Mouse (Mus musculus) MEL-GATA-1-ER (cell line): ENCODE data around the gene Zfp697.
"Not testable (repeated sequence)": the region's sequence is repeated elsewhere in the genome, so short reads cannot be mapped to it uniquely, and the experiment has no call there.

Experiments used
- DNase-seq: peaks from one replicate; pipeline ENCODE4 v3.0.0-alpha.2; 2012; ENCODE audit warnings: low read depth; ENCODE audit errors: extremely low read depth

The Zfp697 gene

GRCm38 (mm10) chr3:98368776-98369175 lies 13.5 kb upstream of the Zfp697 start:
- no peak for DNase-seq

- no peak for DNase-seq
Measured at GRCm38 (mm10) chr3:98374062-98374719, 8.1 kb upstream of the Zfp697 start.

- DNase-seq, result no peak
Measured at GRCm38 (mm10) chr3:98374980-98375379, 7.3 kb upstream of the Zfp697 start.

GRCm38 (mm10) chr3:98378267-98378666 lies 4.0 kb upstream of the Zfp697 start:
- no peak for DNase-seq

GRCm38 (mm10) chr3:98379236-98379635 lies 3.0 kb upstream of the Zfp697 start:
- DNase-seq, result no peak

- no peak for DNase-seq
Measured at GRCm38 (mm10) chr3:98381677-98382245, 500 bp upstream of the Zfp697 start.

- no peak for DNase-seq
Measured at GRCm38 (mm10) chr3:98383024-98383790, 946 bp downstream of the Zfp697 start.

- no peak for DNase-seq
Measured at GRCm38 (mm10) chr3:98387086-98387485, 4.8 kb downstream of the Zfp697 start.

- DNase-seq, result no peak
Measured at GRCm38 (mm10) chr3:98387756-98388155, 5.5 kb downstream of the Zfp697 start.

GRCm38 (mm10) chr3:98389305-98389704 lies 7.0 kb downstream of the Zfp697 start:
- no peak for DNase-seq

GRCm38 (mm10) chr3:98404268-98404895 lies 22.1 kb downstream of the Zfp697 start:
- not testable (repeated sequence) for DNase-seq

GRCm38 (mm10) chr3:98405877-98406276 lies 23.6 kb downstream of the Zfp697 start:
- not testable (repeated sequence) for DNase-seq

- not testable (repeated sequence) for DNase-seq
Measured at GRCm38 (mm10) chr3:98406569-98407144, 24.4 kb downstream of the Zfp697 start.

- DNase-seq, result not testable (repeated sequence)
Measured at GRCm38 (mm10) chr3:98407261-98407780, 25.1 kb downstream of the Zfp697 start.

- DNase-seq, result not testable (repeated sequence)
Measured at GRCm38 (mm10) chr3:98410619-98411580, 28.6 kb downstream of the Zfp697 start.

- DNase-seq, result no peak
Measured at GRCm38 (mm10) chr3:98413733-98414132, 31.5 kb downstream of the Zfp697 start.

- DNase-seq, result no peak
Measured at GRCm38 (mm10) chr3:98414296-98414695, 32.0 kb downstream of the Zfp697 start.

- no peak for DNase-seq
Measured at GRCm38 (mm10) chr3:98416426-98417250, 34.4 kb downstream of the Zfp697 start.

GRCm38 (mm10) chr3:98417328-98417727 lies 35.1 kb downstream of the Zfp697 start:
- peak; percentile 80 for DNase-seq
